Mouse (Mus musculus): ENCODE measurements around the gene Zscan29.
"Not testable (repeated sequence)": the region's sequence is repeated elsewhere in the genome, so short reads cannot be mapped to it uniquely, and the experiment has no call there.

The Zscan29 gene

DNA sequence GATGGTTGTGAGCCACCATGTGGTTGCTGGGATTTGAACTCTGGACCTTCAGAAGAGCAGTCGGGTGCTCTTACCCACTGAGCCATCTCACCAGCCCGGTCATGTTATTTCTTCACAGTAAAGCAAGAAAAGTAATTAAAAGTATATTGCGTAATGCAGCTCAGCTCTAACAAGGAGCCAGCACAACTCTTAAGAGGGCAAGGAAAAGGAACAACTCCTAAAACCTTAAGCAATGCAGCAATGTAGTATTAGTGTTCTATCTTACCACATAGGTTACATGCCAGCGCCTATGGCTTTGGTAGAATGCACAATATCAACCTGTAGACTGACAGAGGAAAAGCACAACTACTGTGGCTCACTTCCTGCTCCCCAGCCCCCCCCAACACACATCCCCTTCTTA, 33.6 kb downstream of the Zscan29 start:
- CTCF ChIA-PET, result interaction anchor here (0.6 kb wide), 1 partner anchor 335 kb away, joined by 3 read pairs; no protein-coding TSS in a partner anchor

DNA sequence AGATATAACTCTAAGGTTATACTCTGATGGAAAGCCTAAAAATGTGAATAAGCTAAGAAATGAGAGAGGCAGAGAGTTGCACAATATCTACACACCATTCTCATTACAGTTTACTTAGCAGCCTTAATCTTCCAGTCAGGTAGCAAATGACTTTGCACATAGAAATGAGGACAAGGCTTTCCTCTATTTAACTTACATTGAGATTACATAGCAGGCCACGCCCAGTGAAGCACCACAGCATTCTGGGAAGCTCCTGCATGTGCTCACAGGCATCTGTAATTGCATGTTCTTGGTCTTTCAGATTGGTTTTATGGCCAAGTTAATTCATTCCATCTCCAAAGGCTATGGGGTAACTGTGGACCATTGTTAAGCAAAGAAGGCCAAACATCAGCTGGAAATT, 38.1 kb downstream of the Zscan29 start:
- CTCF ChIA-PET, result no interaction called here

DNA sequence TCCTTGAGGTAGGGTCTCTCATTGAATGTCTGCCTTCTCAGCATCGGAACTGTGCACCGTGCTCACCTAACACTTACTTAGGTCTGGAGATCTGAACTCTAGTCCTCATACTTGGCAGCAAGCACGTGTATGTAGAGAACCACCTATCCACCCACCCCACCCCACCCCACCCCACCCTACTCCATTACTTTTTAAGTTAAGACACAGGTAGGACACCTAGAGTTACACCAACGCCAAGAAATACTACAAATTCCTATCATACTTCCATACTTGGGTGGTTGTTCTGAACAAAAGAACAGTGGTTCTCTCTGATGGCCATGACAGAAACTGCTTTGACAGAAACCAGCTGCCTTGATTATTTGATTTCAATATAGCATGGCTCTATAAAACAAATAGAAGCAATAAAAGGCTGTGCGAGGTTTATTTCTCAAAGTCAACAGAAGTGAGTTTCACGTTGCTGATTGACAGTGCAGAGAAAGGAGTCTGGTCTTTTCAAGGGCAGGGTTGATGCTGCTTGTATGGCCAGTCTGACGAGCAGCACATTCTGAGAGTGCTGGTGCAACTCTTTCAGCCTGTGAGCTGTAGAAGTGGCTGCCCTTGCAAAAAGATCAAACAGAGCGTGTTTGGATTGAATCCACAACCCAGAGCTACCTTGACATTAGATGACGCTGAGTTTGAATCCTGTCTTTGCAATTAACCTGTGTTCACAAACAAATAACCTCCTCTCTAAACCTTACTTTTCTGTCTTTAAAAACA, 41.9 kb downstream of the Zscan29 start:
- CTCF ChIA-PET, result no interaction called here

DNA sequence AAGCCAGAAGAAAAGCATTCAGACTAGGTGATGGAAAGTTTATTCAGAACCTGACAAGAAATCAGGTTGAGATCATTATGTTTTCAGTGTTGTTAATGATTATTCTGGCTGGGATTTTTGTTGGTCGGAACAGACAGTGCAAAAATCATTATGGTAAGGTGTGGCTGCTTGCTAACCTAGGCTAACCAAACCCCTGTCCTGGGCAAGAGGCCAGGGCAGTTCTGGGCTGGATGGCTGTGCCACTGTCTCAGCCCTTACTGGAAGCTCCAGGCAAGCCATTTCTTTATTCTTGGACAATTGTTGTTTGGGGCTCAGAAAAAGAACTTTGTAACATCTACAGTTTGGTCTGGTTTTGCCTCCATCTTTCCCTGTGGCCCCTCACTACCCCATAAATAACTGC, 43.4 kb downstream of the Zscan29 start:
- CTCF ChIA-PET, result interaction anchor here (0.6 kb wide), 1 partner anchor 1829 kb away, joined by 3 read pairs; no protein-coding TSS in a partner anchor

DNA sequence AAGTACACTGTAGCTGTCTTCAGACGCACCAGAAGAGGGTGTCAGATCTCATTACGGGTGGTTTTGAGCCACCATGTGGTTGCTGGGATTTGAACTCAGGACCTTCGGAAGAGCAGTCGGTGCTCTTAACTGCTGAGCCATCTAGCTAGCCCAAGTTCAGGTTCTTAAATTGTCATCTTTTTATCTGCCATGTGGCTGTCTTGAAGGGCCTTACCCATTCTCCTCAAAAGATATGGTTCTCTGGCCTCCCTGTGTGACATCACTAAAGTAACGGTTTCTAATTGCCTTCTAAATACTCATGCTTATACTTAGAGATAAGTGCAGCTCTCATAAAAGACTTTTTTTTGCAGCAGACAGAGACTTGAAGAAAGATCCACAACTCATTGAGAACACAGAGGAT, 44.6 kb downstream of the Zscan29 start:
- CTCF ChIA-PET, result not testable (repeated sequence)

DNA sequence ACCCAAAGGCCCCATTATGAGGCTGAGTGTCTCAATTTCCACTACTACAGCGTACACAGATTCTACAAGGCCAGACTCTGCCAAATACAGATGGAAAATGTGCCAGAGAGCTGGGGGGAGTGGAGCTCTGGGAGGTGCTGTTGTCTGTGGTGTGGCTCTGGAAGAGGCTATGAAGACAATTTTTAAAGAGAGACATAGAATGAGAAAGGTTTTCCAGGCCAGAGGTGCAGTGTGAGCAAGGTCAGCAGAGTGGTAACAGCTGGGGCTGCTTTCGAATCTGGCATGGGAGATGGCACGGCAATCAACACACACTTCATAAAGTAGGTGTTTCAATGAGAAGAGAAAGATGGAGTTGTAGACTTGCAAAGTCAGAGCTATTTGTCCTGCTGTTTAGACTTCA, 51.7 kb downstream of the Zscan29 start:
- CTCF ChIA-PET, result no interaction called here

DNA sequence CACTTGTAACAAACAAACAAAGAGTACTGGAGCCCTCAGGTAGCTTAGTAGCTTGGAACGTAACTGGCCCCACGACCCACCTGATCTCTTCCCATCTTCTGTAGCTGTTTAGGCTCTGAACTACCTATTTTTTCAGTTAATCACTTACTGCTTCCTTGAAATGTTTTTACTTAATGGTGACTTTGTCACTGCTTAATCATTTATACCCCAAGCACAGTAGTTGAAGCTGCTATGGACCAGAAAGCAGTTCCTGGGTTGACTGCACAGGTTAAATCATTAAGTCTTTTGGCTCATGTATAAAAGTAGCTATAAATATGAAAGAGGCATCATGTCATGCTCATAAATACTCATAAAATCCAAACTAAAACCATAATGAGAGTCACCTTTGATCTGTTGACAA, 55.5 kb downstream of the Zscan29 start:
- CTCF ChIA-PET, result no interaction called here

DNA sequence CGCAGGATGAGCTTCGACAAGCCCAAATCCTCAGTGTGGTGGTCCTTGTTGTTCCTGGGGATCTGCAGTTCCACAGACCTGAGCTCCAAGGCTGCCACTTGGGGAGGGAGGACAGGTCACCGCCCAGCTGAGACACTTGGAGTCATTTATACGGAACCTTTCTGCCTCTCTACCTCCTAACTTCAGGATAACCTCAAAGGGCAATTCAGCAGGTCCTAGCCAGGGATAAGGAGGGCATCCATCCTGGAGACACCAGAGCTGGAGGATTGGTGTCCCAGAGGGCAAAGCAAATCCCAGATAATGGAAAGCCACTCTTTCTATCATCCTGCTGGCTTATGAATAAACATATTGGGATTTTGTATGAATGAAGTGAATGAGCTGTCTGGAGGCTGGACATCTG, 61.2 kb downstream of the Zscan29 start, which contains the start of gene Tgm7:
Gene Tgm7, minus strand, starts transcription at position 101 of the 400 bp plus-strand sequence.
- CTCF ChIA-PET, result no interaction called here

Data from spleen, embryonic (tissue).